ENCODE assay signal across 19 mouse cellular contexts in genomic region chr6:82525107-82525867, GRCm38 (mm10).
DNase-seq lines count a peak whose midpoint lies in the region; ATAC-seq lines count a peak whose summit lies in the region.
"Had no signal": no experiment of that assay in that cellular context is flagged by ENCODE, and none has a peak within 500 bp of the region (broad histone marks: within the 10 kb centered on the region; RNA-seq: fewer than 3 reads in every experiment).

No protein-coding gene starts in this region.

- no peaks in the 10 kb centered on the region for H3K9me3 ChIP-seq in kidney, embryonic 14.5 days (ENCODE audit: control insufficient read depth, low read length)
- no peaks in the 10 kb centered on the region for H3K9me3 ChIP-seq in limb, embryonic 12.5 days
- no peaks in the 10 kb centered on the region for H3K9me3 ChIP-seq in limb, embryonic 10.5 days (replicated peaks)
- no peaks in the 10 kb centered on the region for H3K9me3 ChIP-seq in forebrain, embryonic 14.5 days (replicated peaks; ENCODE audit: control insufficient read depth, low read length)
- H3K9me3 ChIP-seq: forebrain, embryonic 15.5 days; hindbrain, embryonic 13.5 days had no signal

- 30% methylated on average over 3 of the region's 3 CpGs for WGBS in kidney, embryonic 14.5 days
- WGBS in limb, embryonic 12.5 days: 40% methylated on average over 3 of the region's 3 CpGs
- 57% methylated on average over 3 of the region's 3 CpGs for WGBS in limb, embryonic 10.5 days
- WGBS in forebrain, embryonic 14.5 days: 48% methylated on average over 3 of the region's 3 CpGs

- ATAC-seq in kidney, embryonic 14.5 days (ENCODE audit: low FRiP score, low TSS enrichment): peak; percentile 75
- ATAC-seq in limb, embryonic 12.5 days (ENCODE audit: insufficient number of reproducible peaks, insufficient read depth, low FRiP score, low TSS enrichment, low read depth): peak; percentile 10; the same call in 1 of the 2 replicates
- ATAC-seq in forebrain, embryonic 14.5 days: no peak
- ATAC-seq: CD4-positive, CD25-positive, alpha-beta regulatory T cell, adult 4 months; forebrain, embryonic 15.5 days; intestine, embryonic 16.5 days had no signal

- no peak overlapping the region for H3K27ac ChIP-seq in kidney, embryonic 14.5 days (ENCODE audit: low read depth, low read length)
- H3K27ac ChIP-seq in limb, embryonic 12.5 days: no peak overlapping the region
- H3K27ac ChIP-seq in limb, embryonic 10.5 days: no peak overlapping the region
- no peak overlapping the region for H3K27ac ChIP-seq in forebrain, embryonic 14.5 days (ENCODE audit: low read depth, low read length)
- H3K27ac ChIP-seq: forebrain, embryonic 15.5 days; hindbrain, embryonic 13.5 days; liver, embryonic 14.5 days had no signal

- no peak overlapping the region for H3K4me2 ChIP-seq in kidney, embryonic 14.5 days (replicated peaks; ENCODE audit: low read depth, low read length)
- H3K4me2 ChIP-seq in limb, embryonic 12.5 days: no peak overlapping the region
- H3K4me2 ChIP-seq in forebrain, embryonic 14.5 days (ENCODE audit: low read length): no peak overlapping the region
- H3K4me2 ChIP-seq: forebrain, embryonic 15.5 days; hindbrain, embryonic 13.5 days had no signal

- no peak overlapping the region for H3K9ac ChIP-seq in kidney, embryonic 14.5 days (ENCODE audit: low read depth, low read length)
- H3K9ac ChIP-seq in limb, embryonic 12.5 days (replicated peaks): no peak overlapping the region
- no peak overlapping the region for H3K9ac ChIP-seq in forebrain, embryonic 14.5 days (ENCODE audit: low read length)
- H3K9ac ChIP-seq: forebrain, embryonic 15.5 days; hindbrain, embryonic 13.5 days; liver, embryonic 14.5 days had no signal

- no peaks in the 10 kb centered on the region for H3K36me3 ChIP-seq in kidney, embryonic 14.5 days (ENCODE audit: control insufficient read depth, insufficient read depth, low read length)
- no peaks in the 10 kb centered on the region for H3K36me3 ChIP-seq in limb, embryonic 12.5 days
- H3K36me3 ChIP-seq in limb, embryonic 10.5 days: no peaks in the 10 kb centered on the region
- no peaks in the 10 kb centered on the region for H3K36me3 ChIP-seq in forebrain, embryonic 14.5 days (ENCODE audit: control insufficient read depth, insufficient read depth, low read length)
- H3K36me3 ChIP-seq: forebrain, embryonic 15.5 days; hindbrain, embryonic 13.5 days had no signal

- no peaks in the 10 kb centered on the region for H3K27me3 ChIP-seq in kidney, embryonic 14.5 days (ENCODE audit: control insufficient read depth, insufficient read depth, low read length)
- no peaks in the 10 kb centered on the region for H3K27me3 ChIP-seq in limb, embryonic 12.5 days
- no peaks in the 10 kb centered on the region for H3K27me3 ChIP-seq in limb, embryonic 10.5 days (ENCODE audit: low read depth, poor library complexity, severe bottlenecking)
- H3K27me3 ChIP-seq in forebrain, embryonic 14.5 days (replicated peaks; ENCODE audit: control insufficient read depth, insufficient read depth, low read length): no peaks in the 10 kb centered on the region
- H3K27me3 ChIP-seq: forebrain, embryonic 15.5 days; hindbrain, embryonic 13.5 days had no signal

- no peak for DNase-seq in kidney, adult 18-20 months
- DNase-seq in limb, embryonic 10.5 days (ENCODE audit: low spot score): no peak
- peak; percentile 32 for DNase-seq in embryo, embryonic 10.5 days (ENCODE audit: low spot score)
- DNase-seq in kidney, postnatal 4 days: peak; percentile 11 to 26
- DNase-seq in B cell, adult 2 months: no peak
- DNase-seq in forebrain, embryonic 14.5 days (ENCODE audit: low spot score): no peak
- DNase-seq: adrenal gland, adult 8-10 months; cerebellum, adult 8-10 months; heart, adult 18-20 months; lung, postnatal 10 days; thymus, postnatal 4 days had no signal

- no peak overlapping the region for H3K4me3 ChIP-seq in kidney, embryonic 14.5 days (ENCODE audit: low read length)
- H3K4me3 ChIP-seq in limb, embryonic 12.5 days (replicated peaks): no peak overlapping the region
- H3K4me3 ChIP-seq in limb, embryonic 10.5 days: no peak overlapping the region
- H3K4me3 ChIP-seq in forebrain, embryonic 14.5 days (ENCODE audit: low read depth, low read length): no peak overlapping the region
- H3K4me3 ChIP-seq: forebrain, embryonic 15.5 days; hindbrain, embryonic 13.5 days; myocyte had no signal

- H3K4me1 ChIP-seq in kidney, embryonic 14.5 days (ENCODE audit: control insufficient read depth, insufficient read depth, low read length): no peaks in the 10 kb centered on the region
- H3K4me1 ChIP-seq in limb, embryonic 12.5 days (replicated peaks): peaks cover 11% of the 10 kb centered on the region; the same call in 1 of the 2 replicates
- H3K4me1 ChIP-seq in limb, embryonic 10.5 days: peaks cover 5% of the 10 kb centered on the region; the same call in 1 of the 2 replicates
- no peaks in the 10 kb centered on the region for H3K4me1 ChIP-seq in forebrain, embryonic 14.5 days (ENCODE audit: control insufficient read depth, insufficient read depth, low read length)
- H3K4me1 ChIP-seq: forebrain, embryonic 15.5 days had no signal

Comparison
In these comparisons a context has a peak if more than half of its experiments do, and no peak if none do; other contexts are left out.
1. DNase-seq: peak in embryo, embryonic 10.5 days (single experiment) and kidney, postnatal 4 days (2 of 2); none in kidney, adult 18-20 months (single experiment), limb, embryonic 10.5 days (single experiment), B cell, adult 2 months (0 of 2) and forebrain, embryonic 14.5 days (single experiment).